Mouse (Mus musculus) stomach, postnatal 0 days (tissue): ENCODE results near the gene Cpm. TPM values are rescaled to one million over a fixed set of nuclear protein-coding genes. Genes with fewer than 3 reads are reported as not detected.

Experiments used
- ATAC-seq: fragments of 200-750 bp; cut with Nextera tagmentation; 2 replicates; pipeline ENCODE4 v1.8.0; 2017; ENCODE audit not compliant: low FRiP score, low TSS enrichment
- DNase-seq: peaks from one replicate; pipeline ENCODE4 v3.0.0-alpha.2; 2016; ENCODE audit warnings: low spot score
- H3K27ac ChIP-seq: fragments of 300-500 bp; sonication (generic); replicated peaks from 2 replicates; pipeline ENCODE4 v1.5.1; 2014; ENCODE audit warnings: mild to moderate bottlenecking, control low read depth
- H3K27me3 ChIP-seq: fragments of 300-500 bp; sonication (generic); 2 replicates; pipeline ENCODE4 v1.6.1; 2014; ENCODE audit warnings: low read length; ENCODE audit not compliant: control insufficient read depth, insufficient read depth
- H3K36me3 ChIP-seq: fragments of 300-500 bp; sonication (generic); 2 replicates; pipeline ENCODE4 v1.6.1; 2014; ENCODE audit warnings: low read length, mixed read lengths; ENCODE audit not compliant: control insufficient read depth, insufficient read depth
- H3K4me1 ChIP-seq: fragments of 300-500 bp; sonication (generic); replicated peaks from 2 replicates; pipeline ENCODE4 v1.6.1; 2014; ENCODE audit warnings: antibody characterized with exemption; ENCODE audit not compliant: control insufficient read depth, insufficient read depth
- H3K4me2 ChIP-seq: fragments of 300-500 bp; sonication (generic); replicated peaks from 2 replicates; pipeline ENCODE4 v1.6.1; 2014; ENCODE audit warnings: low read depth, mild to moderate bottlenecking, control low read depth, moderate library complexity
- H3K4me3 ChIP-seq: fragments of 300-500 bp; sonication (generic); 2 replicates; pipeline ENCODE4 v1.5.1; 2014; ENCODE audit warnings: low read depth, low read length, control low read depth
- H3K9ac ChIP-seq: fragments of 300-500 bp; sonication (generic); 2 replicates; pipeline ENCODE4 v1.6.1; 2014; ENCODE audit warnings: mild to moderate bottlenecking, low read length, control low read depth, mixed read lengths
- H3K9me3 ChIP-seq: fragments of 300-500 bp; sonication (generic); 2 replicates; pipeline ENCODE4 v1.6.1; 2016; ENCODE audit warnings: low read length; ENCODE audit not compliant: control insufficient read depth
- CTCF ChIP-seq: IDR thresholded peaks from 2 replicates; pipeline ENCODE4 v1.5.1; 2016; ENCODE audit warnings: antibody characterized with exemption, low read depth, mild to moderate bottlenecking, moderate library complexity
- EP300 ChIP-seq: optimal IDR thresholded peaks from 2 replicates; pipeline ENCODE3; 2016; ENCODE audit warnings: antibody characterized with exemption
- WGBS: fragments of 180-500 bp; shearing (Covaris S2); extraction: QIAGEN DNeasy Blood & Tissue Kit; methylation state at CpG from one replicate; pipeline ENCODE4 v1.1.7; 2014; 5-methylcytosine and 5-hydroxymethylcytosine counted together
- polyA plus RNA-seq: library from polyadenylated mRNA; unstranded; fragments of >200 nt; fragmentation: Nextera tagmentation; extraction: Ambion mirVana; gene quantifications from 2 replicates; pipeline ENCODE4 v1.2.1, GENCODE M21; 2015

The Cpm gene
- polyA plus RNA-seq, 1 experiment from 2014 or later: 22.9 TPM

- 94% methylated on average over 8 of the region's 8 CpGs for WGBS
- H3K9me3 ChIP-seq: no peaks in the 10 kb centered on the region
- no peaks in the 10 kb centered on the region for H3K27me3 ChIP-seq
- TF ChIP-seq EP300: no peak
- no peak for TF ChIP-seq CTCF
- no peak for DNase-seq
- H3K4me1 ChIP-seq: no peaks in the 10 kb centered on the region
- H3K4me2 ChIP-seq: no peak overlapping the region
- no peaks in the 10 kb centered on the region for H3K36me3 ChIP-seq
- no peak overlapping the region for H3K4me3 ChIP-seq
- no peak for ATAC-seq
- H3K27ac ChIP-seq: no peak overlapping the region
- H3K9ac ChIP-seq: no peak overlapping the region
These were observed 5.9 kb downstream of the Cpm start for GRCm38 (mm10) chr10:117635078-117635771.

GRCm38 (mm10) chr10:117635823-117636589 is 6.7 kb downstream of the Cpm start:
- Histone ChIP-seq H3K4me1 (no peaks in the 10 kb centered on the region), H3K27me3 (no peaks in the 10 kb centered on the region), H3K4me2 (no peak overlapping the region), H3K4me3 (no peak overlapping the region), H3K36me3 (no peaks in the 10 kb centered on the region), H3K9ac (no peak overlapping the region), H3K9me3 (no peaks in the 10 kb centered on the region), H3K27ac (no peak overlapping the region)
- ATAC-seq (no peak), DNase-seq (no peak)
- 78% methylated on average over 3 of the region's 3 CpGs for WGBS
- TF ChIP-seq EP300 (no peak), CTCF (no peak)

- peak; percentile 62 for TF ChIP-seq CTCF
- TF ChIP-seq EP300: no peak
- Histone ChIP-seq H3K4me3 (no peak overlapping the region), H3K9me3 (no peaks in the 10 kb centered on the region), H3K4me2 (no peak overlapping the region), H3K27ac (no peak overlapping the region), H3K4me1 (no peaks in the 10 kb centered on the region), H3K27me3 (no peaks in the 10 kb centered on the region), H3K36me3 (no peaks in the 10 kb centered on the region), H3K9ac (no peak overlapping the region)
- WGBS: 69% methylated on average over 9 of the region's 9 CpGs
- ATAC-seq (no peak), DNase-seq (no peak)
These were observed 7.9 kb downstream of the Cpm start for GRCm38 (mm10) chr10:117637062-117637744.

- TF ChIP-seq EP300: no peak
- no peak for TF ChIP-seq CTCF
- Histone ChIP-seq H3K27ac (no peak overlapping the region), H3K4me2 (no peak overlapping the region), H3K4me3 (no peak overlapping the region), H3K36me3 (no peaks in the 10 kb centered on the region), H3K27me3 (no peaks in the 10 kb centered on the region), H3K9ac (no peak overlapping the region), H3K4me1 (no peaks in the 10 kb centered on the region), H3K9me3 (no peaks in the 10 kb centered on the region)
- ATAC-seq: no peak
- WGBS: 76% methylated on average over 9 of the region's 9 CpGs
- no peak for DNase-seq
These were observed 8.7 kb downstream of the Cpm start for GRCm38 (mm10) chr10:117637745-117638577.

GRCm38 (mm10) chr10:117638578-117639220 is 9.4 kb downstream of the Cpm start:
- Histone ChIP-seq H3K9me3 (no peaks in the 10 kb centered on the region), H3K9ac (no peak overlapping the region), H3K4me2 (no peak overlapping the region), H3K27ac (no peak overlapping the region), H3K4me3 (no peak overlapping the region), H3K27me3 (no peaks in the 10 kb centered on the region), H3K36me3 (no peaks in the 10 kb centered on the region), H3K4me1 (no peaks in the 10 kb centered on the region)
- ATAC-seq (no peak), DNase-seq (no peak)
- 91% methylated on average over 7 of the region's 7 CpGs for WGBS
- TF ChIP-seq EP300 (no peak), CTCF (no peak)
